Mouse (Mus musculus) hindbrain, embryonic 11.5 days (tissue): ENCODE measurements around the gene Chst14. TPM values are rescaled to one million over a fixed set of nuclear protein-coding genes. Genes with fewer than 3 reads are reported as not detected.

ENCODE experiments used
- ATAC-seq: fragments of 200-750 bp; cut with Nextera tagmentation; 2 replicates; pipeline ENCODE4 v1.8.0; 2017; ENCODE audit warnings: mild to moderate bottlenecking, moderate TSS enrichment, moderate library complexity; ENCODE audit not compliant: low FRiP score
- DNase-seq: peaks from one replicate; pipeline ENCODE4 v3.0.0-alpha.2; 2015; ENCODE audit warnings: low spot score
- H3K27ac ChIP-seq: fragments of 300-500 bp; sonication (generic); 2 replicates; pipeline ENCODE4 v1.5.1; 2014; ENCODE audit warnings: mild to moderate bottlenecking, low read depth, low read length
- H3K27me3 ChIP-seq: fragments of 300-500 bp; sonication (generic); 2 replicates; pipeline ENCODE4 v1.6.1; 2014; ENCODE audit warnings: mild to moderate bottlenecking, low read length, moderate library complexity, mixed read lengths; ENCODE audit not compliant: control insufficient read depth, insufficient read depth
- H3K36me3 ChIP-seq: fragments of 300-500 bp; sonication (generic); 2 replicates; pipeline ENCODE4 v1.6.1; 2014; ENCODE audit warnings: mild to moderate bottlenecking, low read length, moderate library complexity, mixed read lengths; ENCODE audit not compliant: control insufficient read depth, insufficient read depth
- H3K4me1 ChIP-seq: fragments of 300-500 bp; sonication (generic); replicated peaks from 2 replicates; pipeline ENCODE4 v1.6.1; 2014; ENCODE audit warnings: low read length, mixed read lengths; ENCODE audit not compliant: control insufficient read depth, insufficient read depth
- H3K4me2 ChIP-seq: fragments of 300-500 bp; sonication (generic); replicated peaks from 2 replicates; pipeline ENCODE4 v1.6.1; 2014; ENCODE audit warnings: mild to moderate bottlenecking, low read depth, low read length
- H3K4me3 ChIP-seq: fragments of 300-500 bp; sonication (generic); 2 replicates; pipeline ENCODE4 v1.5.1; 2014; ENCODE audit warnings: low read depth, low read length
- H3K9ac ChIP-seq: fragments of 300-500 bp; sonication (generic); 2 replicates; pipeline ENCODE4 v1.6.1; 2014; ENCODE audit warnings: low read depth, low read length
- H3K9me3 ChIP-seq: fragments of 300-500 bp; sonication (generic); 2 replicates; pipeline ENCODE4 v1.6.1; 2016; ENCODE audit warnings: low read length; ENCODE audit not compliant: control insufficient read depth
- WGBS: fragments of 180-500 bp; shearing (Covaris S2); extraction: QIAGEN DNeasy Blood & Tissue Kit; methylation state at CpG from one replicate; pipeline ENCODE4 v1.1.7; 2014; 5-methylcytosine and 5-hydroxymethylcytosine counted together
- polyA plus RNA-seq: library from polyadenylated mRNA; unstranded; fragments of >200 nt; fragmentation: Nextera tagmentation; extraction: Ambion mirVana; gene quantifications from 2 replicates; pipeline ENCODE4 v1.2.1, GENCODE M21; 2014

The Chst14 gene
- 19.1 and 22.2 TPM in 2 replicates for polyA plus RNA-seq

- peak within 1 kb of the TSS; percentile 88 for H3K9ac ChIP-seq
- under 1% methylated on average over 37 of the region's 47 CpGs for WGBS
- ATAC-seq (peak; percentile 92), DNase-seq (peak; percentile 80)
- no peaks in the 10 kb centered on the region for H3K9me3 ChIP-seq
- H3K4me3 ChIP-seq, result peak within 1 kb of the TSS; percentile 69
- no peaks in the 10 kb centered on the region for H3K27me3 ChIP-seq
- no peaks in the 10 kb centered on the region for H3K4me1 ChIP-seq
- H3K27ac ChIP-seq, result peak within 1 kb of the TSS; percentile 51
- peaks cover 3% of the 10 kb centered on the region; the same call in 1 of the 2 replicates for H3K36me3 ChIP-seq
- H3K4me2 ChIP-seq, result peak within 1 kb of the TSS; percentile 94
These were observed at the start of gene Chst14 for GRCm38 (mm10) chr2:118926361-118926997. Gene Chst14 (plus strand): TSS chr2:118926496.

- Histone ChIP-seq H3K9ac (no peak overlapping the region), H3K4me2 (no peak overlapping the region), H3K27ac (no peak overlapping the region), H3K4me3 (no peak overlapping the region), H3K9me3 (no peaks in the 10 kb centered on the region), H3K36me3 (no peaks in the 10 kb centered on the region), H3K4me1 (0 out of 2 replicates have a peak, but pooled peaks cover 5% of the 10 kb centered on the region), H3K27me3 (no peaks in the 10 kb centered on the region)
- ATAC-seq (no peak), DNase-seq (no peak)
- WGBS, result 90% methylated on average over 4 of the region's 4 CpGs
These were observed 45.3 kb upstream of the Chst14 start for GRCm38 (mm10) chr2:118881019-118881418.

DNA sequence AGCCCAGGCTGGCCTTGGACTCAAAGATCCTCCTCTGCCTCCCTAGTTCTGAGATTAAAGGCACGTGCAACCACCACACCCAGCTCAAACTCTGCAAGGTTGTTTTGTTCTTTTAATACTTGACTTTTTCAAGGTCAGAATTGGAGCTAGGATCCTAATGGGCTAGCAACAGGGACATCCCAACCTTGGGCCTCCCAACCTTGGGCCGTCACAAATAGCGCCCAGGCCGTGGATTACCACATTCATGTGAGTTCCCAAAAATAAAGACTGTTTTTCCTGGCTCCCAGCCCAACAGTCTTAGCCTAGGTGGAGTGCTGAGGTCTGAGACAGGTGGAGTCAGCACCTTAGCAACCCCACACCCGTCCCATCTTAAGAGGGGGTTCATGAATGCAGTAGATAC, 44.3 kb upstream of the Chst14 start:
- Histone ChIP-seq H3K4me2 (no peak overlapping the region), H3K4me3 (no peak overlapping the region), H3K9me3 (no peaks in the 10 kb centered on the region), H3K9ac (no peak overlapping the region), H3K36me3 (no peaks in the 10 kb centered on the region), H3K27me3 (no peaks in the 10 kb centered on the region), H3K4me1 (0 out of 2 replicates have a peak, but pooled peaks cover 5% of the 10 kb centered on the region), H3K27ac (no peak overlapping the region)
- ATAC-seq (no peak), DNase-seq (no peak)
- WGBS, result 88% methylated on average over 5 of the region's 5 CpGs

- peak overlapping the region; percentile 56; the same call in 1 of the 2 replicates for H3K9ac ChIP-seq
- H3K9me3 ChIP-seq, result no peaks in the 10 kb centered on the region
- ATAC-seq (peak; percentile 72), DNase-seq (peak; percentile 88)
- no peak overlapping the region for H3K27ac ChIP-seq
- WGBS, result 2% methylated on average over 32 of the region's 32 CpGs
- peak overlapping the region; percentile 34 for H3K4me3 ChIP-seq
- H3K36me3 ChIP-seq, result no peaks in the 10 kb centered on the region
- 0 out of 2 replicates have a peak, but pooled peaks cover 2% of the 10 kb centered on the region for H3K27me3 ChIP-seq
- peak overlapping the region; percentile 72 for H3K4me2 ChIP-seq
- 0 out of 2 replicates have a peak, but pooled peaks cover 5% of the 10 kb centered on the region for H3K4me1 ChIP-seq
These were observed 43.2 kb upstream of the Chst14 start for GRCm38 (mm10) chr2:118882840-118883679.

DNA sequence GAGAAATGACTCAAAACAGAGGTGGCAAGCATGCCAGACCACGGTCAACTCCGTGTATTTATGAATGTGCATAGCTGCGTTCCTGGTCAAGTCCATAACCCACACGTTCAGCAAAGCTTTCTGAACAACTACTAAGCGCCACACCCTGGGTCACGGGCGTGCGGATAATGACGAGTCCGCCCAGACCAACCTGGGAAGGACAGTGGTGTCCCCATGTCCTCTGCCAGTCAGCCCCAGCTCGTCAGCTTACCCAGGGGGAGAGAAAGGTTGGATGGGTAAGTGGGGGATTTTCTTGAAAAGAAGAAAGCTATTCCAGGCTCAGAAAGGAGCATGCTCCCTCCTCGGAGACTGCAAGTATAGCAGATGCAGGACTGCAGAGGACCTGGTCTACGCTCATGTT, 38.9 kb upstream of the Chst14 start:
- Histone ChIP-seq H3K36me3 (no peaks in the 10 kb centered on the region), H3K9me3 (no peaks in the 10 kb centered on the region), H3K27ac (no peak overlapping the region), H3K4me3 (no peak overlapping the region), H3K27me3 (0 out of 2 replicates have a peak, but pooled peaks cover 2% of the 10 kb centered on the region), H3K4me1 (0 out of 2 replicates have a peak, but pooled peaks cover 5% of the 10 kb centered on the region), H3K9ac (no peak overlapping the region), H3K4me2 (no peak overlapping the region)
- DNase-seq (no peak), ATAC-seq (no peak)
- 74% methylated on average over 13 of the region's 13 CpGs for WGBS

DNA sequence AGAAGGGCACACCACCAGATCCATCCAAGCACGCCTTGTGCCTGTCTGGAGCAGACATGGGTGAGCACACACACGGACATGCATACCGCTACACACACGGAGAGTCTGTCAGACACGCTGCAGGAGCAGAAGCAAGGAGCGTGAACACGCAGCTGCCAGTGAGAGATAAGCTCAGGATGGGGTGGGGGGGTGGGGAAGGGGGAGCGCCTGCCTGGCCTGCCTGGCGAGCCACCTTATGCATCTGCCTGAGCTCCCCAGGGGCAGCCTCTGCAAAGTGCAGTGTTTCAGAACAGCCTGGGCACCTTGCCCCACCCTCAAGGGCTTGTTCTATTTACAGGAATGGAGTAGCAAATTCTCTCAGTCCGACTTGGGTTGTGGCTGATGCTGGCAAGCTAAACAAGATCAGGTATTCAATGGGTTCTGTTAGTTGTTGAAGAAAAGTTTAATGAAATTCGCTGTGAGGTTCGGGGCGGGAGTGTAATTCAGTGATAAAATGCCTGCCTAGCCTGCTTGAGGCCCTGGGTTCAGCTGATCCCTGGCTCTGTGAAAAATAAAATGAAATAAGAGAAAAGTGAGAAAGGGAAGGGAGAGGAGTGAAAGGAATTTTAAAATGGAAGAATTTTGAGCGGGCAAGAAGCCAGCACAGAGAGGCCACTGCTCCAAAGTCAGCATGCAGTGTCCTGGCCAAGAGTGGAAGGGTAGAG, 38.3 kb upstream of the Chst14 start:
- ATAC-seq, result no peak
- no peak for DNase-seq
- H3K9ac ChIP-seq, result no peak overlapping the region
- no peak overlapping the region for H3K27ac ChIP-seq
- 0 out of 2 replicates have a peak, but pooled peaks cover 3% of the 10 kb centered on the region for H3K4me1 ChIP-seq
- H3K4me2 ChIP-seq, result no peak overlapping the region
- H3K36me3 ChIP-seq, result no peaks in the 10 kb centered on the region
- no peak overlapping the region for H3K4me3 ChIP-seq
- H3K9me3 ChIP-seq, result no peaks in the 10 kb centered on the region
- H3K27me3 ChIP-seq, result 0 out of 2 replicates have a peak, but pooled peaks cover 2% of the 10 kb centered on the region
- 27% methylated on average over 14 of the region's 14 CpGs for WGBS

DNA sequence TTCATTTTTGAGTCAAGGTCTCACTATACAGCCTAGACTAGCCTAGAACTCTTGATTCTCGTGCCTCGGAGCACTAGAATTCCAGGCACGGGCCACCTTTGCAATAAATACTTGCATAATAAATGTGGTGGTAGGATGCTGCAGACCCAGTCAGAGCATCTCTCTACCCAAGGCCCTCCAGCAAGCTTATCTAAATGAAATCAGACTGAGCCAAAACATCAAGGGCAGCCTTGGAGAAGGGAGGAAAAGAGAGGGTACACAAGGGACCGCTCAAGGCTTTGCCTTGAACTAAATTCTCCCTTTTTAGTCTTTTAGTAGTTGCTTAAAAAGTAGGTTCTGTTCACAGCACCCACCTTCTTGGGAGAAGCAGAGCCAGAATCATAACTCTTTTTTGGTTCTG, 35.1 kb upstream of the Chst14 start:
- Histone ChIP-seq H3K4me1 (peaks cover under 1% of the 10 kb centered on the region; the same call in 1 of the 2 replicates), H3K27me3 (peaks cover 20% of the 10 kb centered on the region), H3K4me3 (no peak overlapping the region), H3K9ac (no peak overlapping the region), H3K4me2 (no peak overlapping the region), H3K27ac (no peak overlapping the region), H3K9me3 (no peaks in the 10 kb centered on the region), H3K36me3 (no peaks in the 10 kb centered on the region)
- no peak for DNase-seq
- no peak for ATAC-seq
- WGBS, result 94% methylated on average over 4 of the region's 4 CpGs
